Mouse (Mus musculus): Measurements from ENCODE around the gene Adh7. TPM values are rescaled to one million over a fixed set of nuclear protein-coding genes. Genes with fewer than 3 reads are reported as not detected.

Gene Adh7
- polyA plus RNA-seq, 1 experiment from 2014 or later: 0.41 TPM

GRCm38 (mm10) chr3:138264648-138265047 lies 47.1 kb downstream of the Adh7 start:
- Histone ChIP-seq H3K9ac (replicated peaks; ENCODE audit: low read depth, low read length) (no peak overlapping the region), H3K4me3 (ENCODE audit: low read depth, low read length) (no peak overlapping the region), H3K4me1 (ENCODE audit: control insufficient read depth, insufficient read depth, low read length) (0 out of 2 replicates have a peak, but pooled peaks cover 3% of the 10 kb centered on the region), H3K27me3 (ENCODE audit: control insufficient read depth, insufficient read depth, low read length) (no peaks in the 10 kb centered on the region), H3K9me3 (ENCODE audit: control insufficient read depth, low read depth, low read length) (no peaks in the 10 kb centered on the region), H3K27ac (ENCODE audit: low read length) (no peak overlapping the region), H3K36me3 (ENCODE audit: control insufficient read depth, insufficient read depth, low read length) (no peaks in the 10 kb centered on the region), H3K4me2 (replicated peaks; ENCODE audit: low read depth, low read length) (no peak overlapping the region)
- 51% methylated on average over 3 of the region's 3 CpGs for WGBS
- no peak for ATAC-seq (ENCODE audit: insufficient number of reproducible peaks, insufficient read depth, low FRiP score, low read depth)

- 21% methylated on average over 1 of the region's 1 CpGs for WGBS
- no peak overlapping the region for H3K27ac ChIP-seq (ENCODE audit: low read length)
- no peaks in the 10 kb centered on the region for H3K4me1 ChIP-seq (ENCODE audit: control insufficient read depth, insufficient read depth, low read length)
- no peak overlapping the region for H3K4me2 ChIP-seq (replicated peaks; ENCODE audit: low read depth, low read length)
- H3K9ac ChIP-seq (replicated peaks; ENCODE audit: low read depth, low read length): no peak overlapping the region
- H3K9me3 ChIP-seq (ENCODE audit: control insufficient read depth, low read depth, low read length): no peaks in the 10 kb centered on the region
- no peaks in the 10 kb centered on the region for H3K36me3 ChIP-seq (ENCODE audit: control insufficient read depth, insufficient read depth, low read length)
- H3K27me3 ChIP-seq (ENCODE audit: control insufficient read depth, insufficient read depth, low read length): no peaks in the 10 kb centered on the region
- no peak for ATAC-seq (ENCODE audit: insufficient number of reproducible peaks, insufficient read depth, low FRiP score, low read depth)
- H3K4me3 ChIP-seq (ENCODE audit: low read depth, low read length): no peak overlapping the region
Observed at GRCm38 (mm10) chr3:138270507-138270906, 52.9 kb downstream of the Adh7 start.

- H3K9ac ChIP-seq (replicated peaks; ENCODE audit: low read depth, low read length): no peak overlapping the region
- no peak for ATAC-seq (ENCODE audit: insufficient number of reproducible peaks, insufficient read depth, low FRiP score, low read depth)
- no peak overlapping the region for H3K4me3 ChIP-seq (ENCODE audit: low read depth, low read length)
- no peak overlapping the region for H3K27ac ChIP-seq (ENCODE audit: low read length)
- no peaks in the 10 kb centered on the region for H3K36me3 ChIP-seq (ENCODE audit: control insufficient read depth, insufficient read depth, low read length)
- H3K4me2 ChIP-seq (replicated peaks; ENCODE audit: low read depth, low read length): no peak overlapping the region
- H3K9me3 ChIP-seq (ENCODE audit: control insufficient read depth, low read depth, low read length): no peaks in the 10 kb centered on the region
- no peaks in the 10 kb centered on the region for H3K4me1 ChIP-seq (ENCODE audit: control insufficient read depth, insufficient read depth, low read length)
- WGBS: 89% methylated on average over 2 of the region's 2 CpGs
- no peaks in the 10 kb centered on the region for H3K27me3 ChIP-seq (ENCODE audit: control insufficient read depth, insufficient read depth, low read length)
Observed at GRCm38 (mm10) chr3:138271297-138271696, 53.7 kb downstream of the Adh7 start.

- Histone ChIP-seq H3K4me3 (ENCODE audit: low read depth, low read length) (no peak overlapping the region), H3K9ac (replicated peaks; ENCODE audit: low read depth, low read length) (no peak overlapping the region), H3K27ac (ENCODE audit: low read length) (no peak overlapping the region), H3K9me3 (ENCODE audit: control insufficient read depth, low read depth, low read length) (no peaks in the 10 kb centered on the region), H3K4me2 (replicated peaks; ENCODE audit: low read depth, low read length) (no peak overlapping the region), H3K36me3 (ENCODE audit: control insufficient read depth, insufficient read depth, low read length) (no peaks in the 10 kb centered on the region), H3K4me1 (ENCODE audit: control insufficient read depth, insufficient read depth, low read length) (no peaks in the 10 kb centered on the region), H3K27me3 (ENCODE audit: control insufficient read depth, insufficient read depth, low read length) (no peaks in the 10 kb centered on the region)
- WGBS: 87% methylated on average over 7 of the region's 7 CpGs
- ATAC-seq (ENCODE audit: insufficient number of reproducible peaks, insufficient read depth, low FRiP score, low read depth): no peak
Observed at GRCm38 (mm10) chr3:138273080-138273479, 55.5 kb downstream of the Adh7 start.

GRCm38 (mm10) chr3:138275100-138275499 lies 57.5 kb downstream of the Adh7 start:
- Histone ChIP-seq H3K4me2 (replicated peaks; ENCODE audit: low read depth, low read length) (no peak overlapping the region), H3K4me1 (ENCODE audit: control insufficient read depth, insufficient read depth, low read length) (no peaks in the 10 kb centered on the region), H3K27me3 (ENCODE audit: control insufficient read depth, insufficient read depth, low read length) (no peaks in the 10 kb centered on the region), H3K36me3 (ENCODE audit: control insufficient read depth, insufficient read depth, low read length) (no peaks in the 10 kb centered on the region), H3K4me3 (ENCODE audit: low read depth, low read length) (no peak overlapping the region), H3K9me3 (ENCODE audit: control insufficient read depth, low read depth, low read length) (no peaks in the 10 kb centered on the region), H3K27ac (ENCODE audit: low read length) (no peak overlapping the region), H3K9ac (replicated peaks; ENCODE audit: low read depth, low read length) (no peak overlapping the region)
- no peak for ATAC-seq (ENCODE audit: insufficient number of reproducible peaks, insufficient read depth, low FRiP score, low read depth)
- whole genome bisulfite sequencing: 46% methylated on average over 3 of the region's 3 CpGs

GRCm38 (mm10) chr3:138282556-138282955 lies 65.0 kb downstream of the Adh7 start:
- no peaks in the 10 kb centered on the region for H3K27me3 ChIP-seq (ENCODE audit: control insufficient read depth, insufficient read depth, low read length)
- no peak for ATAC-seq (ENCODE audit: insufficient number of reproducible peaks, insufficient read depth, low FRiP score, low read depth)
- WGBS: 93% methylated on average over 9 of the region's 9 CpGs

More at GRCm38 (mm10) chr3:138282556-138282955, 65.0 kb downstream of the Adh7 start:
- no peaks in the 10 kb centered on the region for H3K4me1 ChIP-seq (ENCODE audit: control insufficient read depth, insufficient read depth, low read length)
- H3K9ac ChIP-seq (replicated peaks; ENCODE audit: low read depth, low read length): no peak overlapping the region
- no peak overlapping the region for H3K4me3 ChIP-seq (ENCODE audit: low read depth, low read length)
- no peak overlapping the region for H3K4me2 ChIP-seq (replicated peaks; ENCODE audit: low read depth, low read length)
- no peaks in the 10 kb centered on the region for H3K36me3 ChIP-seq (ENCODE audit: control insufficient read depth, insufficient read depth, low read length)
- H3K9me3 ChIP-seq (ENCODE audit: control insufficient read depth, low read depth, low read length): no peaks in the 10 kb centered on the region
- H3K27ac ChIP-seq (ENCODE audit: low read length): no peak overlapping the region

Other genes starting within 250 kb of the Adh7 start
- 12.0 and 14.7 TPM in 2 replicates for gene Dapp1, start 236.2 kb upstream of the Adh7 start, polyA plus RNA-seq (2014; fragmentation: Nextera tagmentation; extraction: Ambion mirVana)
- 0.04 and 0.16 TPM in 2 replicates for gene 1110002E22Rik, start 152.7 kb upstream of the Adh7 start, polyA plus RNA-seq (2014; fragmentation: Nextera tagmentation; extraction: Ambion mirVana)
- not detected in 2 replicates for gene Gm5105, start 150.4 kb upstream of the Adh7 start, polyA plus RNA-seq (2014; fragmentation: Nextera tagmentation; extraction: Ambion mirVana)
- gene Trmt10a, start 74.3 kb upstream of the Adh7 start, polyA plus RNA-seq (2014; fragmentation: Nextera tagmentation; extraction: Ambion mirVana): 10.2 and 11.1 TPM in 2 replicates
- gene Mttp, start 72.8 kb upstream of the Adh7 start, polyA plus RNA-seq (2014; fragmentation: Nextera tagmentation; extraction: Ambion mirVana): 7.6 and 8.8 TPM in 2 replicates
- gene 4930579F01Rik, start 23.9 kb upstream of the Adh7 start, polyA plus RNA-seq (2014; fragmentation: Nextera tagmentation; extraction: Ambion mirVana): 0.38 and 0.80 TPM in 2 replicates
- 9.9 and 13.8 TPM in 2 replicates for gene Adh1, start 43.2 kb downstream of the Adh7 start, polyA plus RNA-seq (2014; fragmentation: Nextera tagmentation; extraction: Ambion mirVana)
- gene Adh6a, start 95.5 kb downstream of the Adh7 start, polyA plus RNA-seq (2014; fragmentation: Nextera tagmentation; extraction: Ambion mirVana): not detected in 2 replicates
- gene Adh6b, start 124.0 kb downstream of the Adh7 start, polyA plus RNA-seq (2014; fragmentation: Nextera tagmentation; extraction: Ambion mirVana): not detected in 2 replicates
- gene Adh4, start 197.7 kb downstream of the Adh7 start, polyA plus RNA-seq (2014; fragmentation: Nextera tagmentation; extraction: Ambion mirVana): not detected in 2 replicates
- 191 and 206 TPM in 2 replicates for gene Adh5, start 225.3 kb downstream of the Adh7 start, polyA plus RNA-seq (2014; fragmentation: Nextera tagmentation; extraction: Ambion mirVana)